Mouse (Mus musculus) kidney, embryonic 14.5 days (tissue): ENCODE measurements around the gene Olfr1112. TPM values are rescaled to one million over a fixed set of nuclear protein-coding genes. Genes with fewer than 3 reads are reported as not detected.
"Not testable (repeated sequence)": the region's sequence is repeated elsewhere in the genome, so short reads cannot be mapped to it uniquely, and the experiment has no call there.

ENCODE experiments used
- ATAC-seq: fragments of 200-750 bp; cut with Nextera tagmentation; 2 replicates; pipeline ENCODE4 v1.8.0; 2017; ENCODE audit warnings: moderate number of reproducible peaks, mild to moderate bottlenecking, moderate TSS enrichment, moderate library complexity; ENCODE audit not compliant: low FRiP score, low TSS enrichment
- H3K27ac ChIP-seq: fragments of 300-500 bp; sonication (generic); 2 replicates; pipeline ENCODE4 v1.5.1; 2014; ENCODE audit warnings: low read depth, mild to moderate bottlenecking, low read length, moderate library complexity, mixed read lengths
- H3K27me3 ChIP-seq: fragments of 300-500 bp; sonication (generic); 2 replicates; pipeline ENCODE4 v1.6.1; 2014; ENCODE audit warnings: mild to moderate bottlenecking, low read length; ENCODE audit not compliant: control insufficient read depth, insufficient read depth
- H3K36me3 ChIP-seq: fragments of 300-500 bp; sonication (generic); 2 replicates; pipeline ENCODE4 v1.6.1; 2014; ENCODE audit warnings: low read length, mixed read lengths; ENCODE audit not compliant: control insufficient read depth, insufficient read depth
- H3K4me1 ChIP-seq: fragments of 300-500 bp; sonication (generic); 2 replicates; pipeline ENCODE4 v1.6.1; 2014; ENCODE audit warnings: low read length, mixed read lengths; ENCODE audit not compliant: control insufficient read depth, insufficient read depth
- H3K4me2 ChIP-seq: fragments of 300-500 bp; sonication (generic); replicated peaks from 2 replicates; pipeline ENCODE4 v1.6.1; 2014; ENCODE audit warnings: low read depth, mild to moderate bottlenecking, low read length
- H3K4me3 ChIP-seq: fragments of 300-500 bp; sonication (generic); 2 replicates; pipeline ENCODE4 v1.5.1; 2014; ENCODE audit warnings: mild to moderate bottlenecking, low read length
- H3K9ac ChIP-seq: fragments of 300-500 bp; sonication (generic); 2 replicates; pipeline ENCODE4 v1.6.1; 2014; ENCODE audit warnings: low read depth, mild to moderate bottlenecking, low read length, moderate library complexity
- H3K9me3 ChIP-seq: fragments of 300-500 bp; sonication (generic); 2 replicates; pipeline ENCODE4 v1.6.1; 2016; ENCODE audit warnings: low read length; ENCODE audit not compliant: control insufficient read depth
- WGBS: fragments of 180-500 bp; shearing (Covaris S2); extraction: QIAGEN DNeasy Blood & Tissue Kit; methylation state at CpG from one replicate; pipeline ENCODE4 v1.1.7; 2014; 5-methylcytosine and 5-hydroxymethylcytosine counted together
- polyA plus RNA-seq: library from polyadenylated mRNA; unstranded; fragments of >200 nt; fragmentation: Nextera tagmentation; extraction: Ambion mirVana; gene quantifications from 2 replicates; pipeline ENCODE4 v1.2.1, GENCODE M21; 2014

Olfr1112 gene
- not detected in 2 replicates for polyA plus RNA-seq

GRCm38 (mm10) chr2:87187498-87187897 lies at the start of gene Olfr1112:
Gene Olfr1112, plus strand, starts transcription at chr2:87187798.
- no peak within 1 kb of the TSS for H3K27ac ChIP-seq
- H3K27me3 ChIP-seq, result no peaks in the 10 kb centered on the region
- WGBS, result 93% methylated on average over 1 of the region's 1 CpGs
- no peak within 1 kb of the TSS for H3K4me2 ChIP-seq
- no peak for ATAC-seq
- H3K36me3 ChIP-seq, result no peaks in the 10 kb centered on the region
- H3K9ac ChIP-seq, result no peak within 1 kb of the TSS
- no peak within 1 kb of the TSS for H3K4me3 ChIP-seq
- H3K4me1 ChIP-seq, result no peaks in the 10 kb centered on the region
- H3K9me3 ChIP-seq, result no peaks in the 10 kb centered on the region

GRCm38 (mm10) chr2:87140200-87140599 lies 47.4 kb upstream of the Olfr1112 start, which contains the start of gene Olfr1110:
Gene Olfr1110, minus strand, starts transcription at chr2:87140300.
- WGBS, result 84% methylated on average over 1 of the region's 1 CpGs
- H3K9me3 ChIP-seq, result no peaks in the 10 kb centered on the region
- ATAC-seq, result no peak
- no peak within 1 kb of the TSS for H3K27ac ChIP-seq
- H3K4me2 ChIP-seq, result no peak within 1 kb of the TSS
- no peaks in the 10 kb centered on the region for H3K27me3 ChIP-seq
- H3K36me3 ChIP-seq, result no peaks in the 10 kb centered on the region
- no peak within 1 kb of the TSS for H3K4me3 ChIP-seq
- H3K9ac ChIP-seq, result no peak within 1 kb of the TSS
- H3K4me1 ChIP-seq, result no peaks in the 10 kb centered on the region

GRCm38 (mm10) chr2:87152524-87152923 lies 35.1 kb upstream of the Olfr1112 start, which contains the start of gene Olfr1111:
Gene Olfr1111, minus strand, starts transcription at chr2:87152624.
- no peak for ATAC-seq
- H3K9ac ChIP-seq, result no peak within 1 kb of the TSS
- H3K4me3 ChIP-seq, result no peak within 1 kb of the TSS
- no peaks in the 10 kb centered on the region for H3K36me3 ChIP-seq
- no peaks in the 10 kb centered on the region for H3K27me3 ChIP-seq
- no peaks in the 10 kb centered on the region for H3K4me1 ChIP-seq
- H3K4me2 ChIP-seq, result no peak within 1 kb of the TSS
- H3K9me3 ChIP-seq, result no peaks in the 10 kb centered on the region
- no peak within 1 kb of the TSS for H3K27ac ChIP-seq

- H3K9me3 ChIP-seq, H3K27ac ChIP-seq, H3K36me3 ChIP-seq, H3K9ac ChIP-seq, H3K4me2 ChIP-seq, ATAC-seq, H3K4me3 ChIP-seq, H3K4me1 ChIP-seq, H3K27me3 ChIP-seq: not testable (repeated sequence)
- WGBS, result 90% methylated on average over 2 of the region's 2 CpGs
These were observed 19.9 kb upstream of the Olfr1112 start for GRCm38 (mm10) chr2:87167731-87168130.

- H3K4me1 ChIP-seq, result no peaks in the 10 kb centered on the region
- WGBS, result 82% methylated on average over 2 of the region's 2 CpGs
- H3K27ac ChIP-seq, result no peak within 1 kb of the TSS
These were observed 21.1 kb downstream of the Olfr1112 start, which contains the start of gene Olfr1113 for GRCm38 (mm10) chr2:87208670-87209069. Gene Olfr1113, plus strand, starts transcription at chr2:87208970.

More at GRCm38 (mm10) chr2:87208670-87209069, 21.1 kb downstream of the Olfr1112 start, which contains the start of gene Olfr1113:
- H3K9me3 ChIP-seq, result no peaks in the 10 kb centered on the region
- no peak for ATAC-seq
- no peak within 1 kb of the TSS for H3K4me3 ChIP-seq
- no peak within 1 kb of the TSS for H3K4me2 ChIP-seq
- no peak within 1 kb of the TSS for H3K9ac ChIP-seq
- H3K27me3 ChIP-seq, result no peaks in the 10 kb centered on the region
- no peaks in the 10 kb centered on the region for H3K36me3 ChIP-seq

Other genes with a start within 250 kb of the Olfr1112 start
- not detected in 2 replicates for gene Olfr1099, start 227.1 kb upstream of the Olfr1112 start, polyA plus RNA-seq
- gene Olfr1100, start 207.8 kb upstream of the Olfr1112 start, polyA plus RNA-seq, result not detected in 2 replicates
- not detected in 2 replicates for gene Olfr1101, start 196.6 kb upstream of the Olfr1112 start, polyA plus RNA-seq
- not detected in 2 replicates for gene Olfr1102, start 189.4 kb upstream of the Olfr1112 start, polyA plus RNA-seq
- not detected in 2 replicates for gene Olfr1104, start 160.7 kb upstream of the Olfr1112 start, polyA plus RNA-seq
- gene Olfr1105, start 151.3 kb upstream of the Olfr1112 start, polyA plus RNA-seq, result not detected in 2 replicates
- gene Olfr1106, start 135.5 kb upstream of the Olfr1112 start, polyA plus RNA-seq, result not detected in 2 replicates
- not detected in 2 replicates for gene Olfr1107, start 112.0 kb upstream of the Olfr1112 start, polyA plus RNA-seq
- not detected in 2 replicates for gene Olfr1109, start 91.8 kb upstream of the Olfr1112 start, polyA plus RNA-seq
- not detected in 2 replicates for gene Olfr259, start 73.2 kb upstream of the Olfr1112 start, polyA plus RNA-seq
- gene Olfr1110, start 47.5 kb upstream of the Olfr1112 start, polyA plus RNA-seq, result not detected in 2 replicates
- not detected in 2 replicates for gene Olfr1111, start 35.2 kb upstream of the Olfr1112 start, polyA plus RNA-seq
- not detected in 2 replicates for gene Olfr1113, start 21.2 kb downstream of the Olfr1112 start, polyA plus RNA-seq
- gene Olfr1115, start 60.2 kb downstream of the Olfr1112 start, polyA plus RNA-seq, result not detected in 2 replicates
- gene Olfr1116, start 79.7 kb downstream of the Olfr1112 start, polyA plus RNA-seq, result not detected in 2 replicates
- not detected in 2 replicates for gene Olfr1118, start 119.8 kb downstream of the Olfr1112 start, polyA plus RNA-seq
- gene Olfr1120, start 167.0 kb downstream of the Olfr1112 start, polyA plus RNA-seq, result not detected in 2 replicates
- gene Olfr1121, start 182.1 kb downstream of the Olfr1112 start, polyA plus RNA-seq, result not detected in 2 replicates
- gene Olfr1122, start 198.1 kb downstream of the Olfr1112 start, polyA plus RNA-seq, result not detected in 2 replicates
- not detected in 2 replicates for gene Olfr1123, start 228.8 kb downstream of the Olfr1112 start, polyA plus RNA-seq
- gene Olfr1124, start 242.5 kb downstream of the Olfr1112 start, polyA plus RNA-seq, result 0.10 TPM in 1 of 2 replicates, not detected in the other